Mouse (Mus musculus): Measurements from ENCODE around the gene Pip5kl1. TPM values are rescaled to one million over a fixed set of nuclear protein-coding genes. Genes with fewer than 3 reads are reported as not detected.

The Pip5kl1 gene
- polyA plus RNA-seq, 1 experiment = 39.7 TPM

DNA sequence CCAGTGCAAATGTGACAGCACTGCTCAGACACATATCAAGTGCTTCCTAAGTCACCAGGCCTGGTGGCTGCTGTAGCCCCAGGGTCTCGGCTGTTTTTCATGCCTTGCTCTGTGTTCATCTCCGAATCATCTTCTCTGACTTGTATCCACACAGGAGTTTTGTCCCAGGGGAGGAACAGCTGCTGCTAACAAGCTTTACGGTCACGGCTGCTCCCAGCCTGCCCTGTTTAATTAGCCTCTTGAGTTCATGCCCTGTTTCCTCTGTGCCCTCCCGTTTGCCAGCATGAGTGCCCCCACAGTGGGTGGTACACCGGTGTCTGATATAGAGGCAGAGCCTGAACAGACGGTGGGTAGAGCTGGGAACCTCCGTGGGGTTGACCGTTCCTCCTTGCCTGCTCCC is 43.5 kb downstream of the Pip5kl1 start:
- no peak for TF ChIP-seq POLR2A (IDR thresholded peaks at IDR 0.05; ENCODE audit: control insufficient read depth, low read depth, low read length)
- no peak for TF ChIP-seq CTCF (IDR thresholded peaks at IDR 0.05; ENCODE audit: control insufficient read depth, insufficient read depth, insufficient replicate concordance, low read depth, low read length)
- H3K4me1 ChIP-seq (ENCODE audit: control insufficient read depth, insufficient read depth, low read length) = peaks cover 24% of the 10 kb centered on the region
- no peaks in the 10 kb centered on the region for H3K27me3 ChIP-seq (ENCODE audit: control insufficient read depth, insufficient read depth, low read length)
- no peak overlapping the region for H3K4me3 ChIP-seq (ENCODE audit: control insufficient read depth, low read depth, low read length)
- no peak overlapping the region for H3K27ac ChIP-seq (ENCODE audit: control insufficient read depth, insufficient read depth, low read depth, low read length)
- no peaks in the 10 kb centered on the region for H3K36me3 ChIP-seq (ENCODE audit: control insufficient read depth, insufficient read depth, low read length)

DNA sequence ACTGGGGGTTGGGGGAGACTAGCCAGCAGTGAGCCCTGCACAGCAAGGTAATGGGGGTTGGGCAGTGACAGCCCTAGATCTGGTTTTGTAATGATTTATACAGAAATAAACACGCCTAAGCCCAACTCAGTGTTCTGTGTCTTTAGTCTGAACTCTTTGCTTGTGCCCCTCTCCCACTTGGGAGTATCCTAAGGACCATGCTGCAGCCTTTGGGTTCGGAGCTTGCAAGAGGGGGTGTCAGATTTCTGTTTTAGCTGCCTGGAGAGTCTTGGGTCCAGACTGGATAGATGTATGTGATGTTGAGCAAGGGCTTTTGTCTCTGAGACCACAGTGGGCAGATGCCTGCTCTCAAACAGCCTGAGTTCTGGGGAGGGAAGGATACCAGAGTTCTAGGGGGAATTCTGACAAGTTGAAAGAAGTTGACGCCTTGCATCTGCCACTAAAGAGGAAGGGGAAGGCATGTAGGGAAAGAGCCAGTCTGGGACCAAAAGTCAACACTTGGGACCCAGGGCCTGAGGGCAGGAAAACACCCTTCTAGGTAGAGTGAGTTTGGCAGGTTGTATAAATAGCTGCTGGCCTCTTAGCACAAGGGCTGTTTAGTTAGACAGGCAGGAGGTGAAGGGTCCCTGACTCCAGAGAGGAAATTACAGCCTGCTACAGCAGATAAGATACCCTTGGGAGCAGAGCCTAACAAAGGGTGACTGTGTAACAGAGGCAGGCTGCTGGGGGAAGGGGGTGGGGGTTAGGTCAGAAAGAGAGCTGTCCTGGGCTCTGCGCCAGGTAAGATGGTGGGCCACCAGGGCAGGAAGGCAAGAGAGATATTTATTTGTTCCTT is 46.3 kb downstream of the Pip5kl1 start:
- peak overlapping the region; percentile 91 for H3K4me3 ChIP-seq (ENCODE audit: control insufficient read depth, low read depth, low read length)
- peaks cover 20% of the 10 kb centered on the region for H3K4me1 ChIP-seq (ENCODE audit: control insufficient read depth, insufficient read depth, low read length)
- TF ChIP-seq CTCF (IDR thresholded peaks at IDR 0.05; ENCODE audit: control insufficient read depth, insufficient read depth, insufficient replicate concordance, low read depth, low read length) (no peak), POLR2A (IDR thresholded peaks at IDR 0.05; ENCODE audit: control insufficient read depth, low read depth, low read length) (no peak)

DNA sequence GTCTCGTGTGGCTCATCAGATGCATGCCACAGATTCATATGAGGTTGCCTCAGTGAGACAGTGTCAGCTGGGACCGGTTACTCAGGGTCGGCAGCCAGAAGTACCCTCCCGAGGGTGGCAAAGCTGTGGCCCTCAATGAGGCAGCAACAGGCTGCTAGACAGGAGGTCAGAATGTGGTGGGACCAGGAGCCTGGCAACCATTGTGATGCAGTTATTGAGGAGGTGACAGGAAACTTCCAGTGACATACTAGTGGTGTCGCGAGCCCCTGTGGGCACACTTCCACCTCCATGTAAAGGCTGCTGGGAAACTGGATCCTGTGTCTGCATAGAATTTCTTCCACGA is 46.9 kb downstream of the Pip5kl1 start, which contains the start of gene Ak1:
Gene Ak1 (plus strand): TSS at position 242 of the 343 bp plus-strand sequence.
- peak within 1 kb of the TSS; percentile 91 for H3K4me3 ChIP-seq (ENCODE audit: control insufficient read depth, low read depth, low read length)

More for the DNA sequence above, 46.3 kb downstream of the Pip5kl1 start:
- Histone ChIP-seq H3K27ac (ENCODE audit: control insufficient read depth, insufficient read depth, low read depth, low read length) (peak overlapping the region; percentile 73), H3K36me3 (ENCODE audit: control insufficient read depth, insufficient read depth, low read length) (no peaks in the 10 kb centered on the region), H3K27me3 (ENCODE audit: control insufficient read depth, insufficient read depth, low read length) (no peaks in the 10 kb centered on the region)

DNA sequence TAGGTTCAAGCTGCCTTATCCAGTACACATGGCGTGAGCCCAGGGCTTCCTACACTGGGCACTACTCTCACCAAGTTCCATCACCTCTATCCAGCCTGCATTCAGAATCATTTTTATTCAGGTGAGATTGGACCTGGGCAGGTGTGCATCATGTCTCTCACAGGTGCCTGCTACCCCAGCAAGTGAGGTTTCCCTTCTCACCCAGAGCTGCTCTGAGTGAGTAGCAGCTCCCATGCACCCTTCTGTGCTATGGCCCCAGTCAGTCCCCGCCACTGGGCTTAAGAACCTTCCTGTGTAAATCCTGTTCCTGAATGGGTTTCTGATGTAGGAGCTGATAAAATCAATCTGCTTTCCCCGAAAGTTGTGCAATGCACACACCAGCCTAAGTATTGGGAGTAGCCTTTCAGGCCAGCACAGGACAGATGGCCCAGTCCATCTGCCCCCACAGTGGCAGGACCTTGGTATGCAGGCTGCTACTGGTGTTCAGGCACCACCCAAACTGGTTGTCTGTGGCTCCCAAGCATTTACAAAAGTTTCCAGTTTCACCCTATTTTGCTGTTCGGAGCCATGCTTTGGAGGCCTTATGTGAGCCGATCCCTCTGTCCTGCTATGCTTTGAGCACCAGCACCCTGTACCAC is 49.6 kb downstream of the Pip5kl1 start:
- Histone ChIP-seq H3K27ac (ENCODE audit: control insufficient read depth, insufficient read depth, low read depth, low read length) (peak overlapping the region; percentile 64), H3K36me3 (ENCODE audit: control insufficient read depth, insufficient read depth, low read length) (no peaks in the 10 kb centered on the region), H3K27me3 (ENCODE audit: control insufficient read depth, insufficient read depth, low read length) (no peaks in the 10 kb centered on the region), H3K4me3 (ENCODE audit: control insufficient read depth, low read depth, low read length) (peak overlapping the region; percentile 51), H3K4me1 (ENCODE audit: control insufficient read depth, insufficient read depth, low read length) (peaks cover 28% of the 10 kb centered on the region)
- TF ChIP-seq POLR2A (IDR thresholded peaks at IDR 0.05; ENCODE audit: control insufficient read depth, low read depth, low read length) = no peak
- TF ChIP-seq CTCF (IDR thresholded peaks at IDR 0.05; ENCODE audit: control insufficient read depth, insufficient read depth, insufficient replicate concordance, low read depth, low read length) = no peak

More for the DNA sequence above, 46.9 kb downstream of the Pip5kl1 start, which contains the start of gene Ak1:
- peaks cover 24% of the 10 kb centered on the region for H3K4me1 ChIP-seq (ENCODE audit: control insufficient read depth, insufficient read depth, low read length)
- no peaks in the 10 kb centered on the region for H3K27me3 ChIP-seq (ENCODE audit: control insufficient read depth, insufficient read depth, low read length)
- no peaks in the 10 kb centered on the region for H3K36me3 ChIP-seq (ENCODE audit: control insufficient read depth, insufficient read depth, low read length)
- TF ChIP-seq CTCF (IDR thresholded peaks at IDR 0.05; ENCODE audit: control insufficient read depth, insufficient read depth, insufficient replicate concordance, low read depth, low read length) = no peak
- peak; percentile 95; the same call in 1 of the 2 replicates for TF ChIP-seq POLR2A (IDR thresholded peaks at IDR 0.05; ENCODE audit: control insufficient read depth, low read depth, low read length)
- H3K27ac ChIP-seq (ENCODE audit: control insufficient read depth, insufficient read depth, low read depth, low read length) = peak within 1 kb of the TSS; percentile 73

DNA sequence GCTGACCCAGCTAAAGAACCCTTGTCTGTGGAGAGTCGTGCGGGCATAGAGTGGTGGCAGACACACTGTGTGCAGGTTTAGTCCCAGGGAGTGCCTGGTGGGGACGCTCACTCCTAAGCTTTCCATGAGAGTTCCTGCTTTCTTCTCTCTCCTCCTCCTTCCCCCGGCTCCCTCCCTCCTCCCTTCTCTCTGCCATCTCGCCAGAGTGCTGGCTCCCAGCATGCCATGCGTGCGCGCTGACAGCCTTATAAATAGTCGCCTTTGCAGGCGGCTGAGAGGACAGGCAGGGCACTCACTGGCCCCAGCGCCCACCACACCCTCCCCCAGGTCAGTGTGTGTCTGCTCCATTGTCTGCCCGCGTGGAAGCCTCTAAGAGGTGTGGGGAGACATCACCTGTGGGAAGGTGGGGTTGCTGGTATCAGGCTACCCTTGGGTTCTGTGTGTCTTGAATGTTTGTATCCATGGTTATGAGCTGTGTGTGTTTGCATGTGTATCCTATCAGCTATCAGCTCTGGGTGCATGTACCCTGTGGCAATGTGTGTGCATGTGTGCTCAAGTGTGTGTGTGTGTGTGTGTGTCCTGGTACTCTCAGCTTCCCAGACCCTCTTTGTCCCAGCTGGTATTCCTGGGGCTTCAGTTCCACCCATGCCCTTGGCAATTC is 50.7 kb downstream of the Pip5kl1 start:
- Histone ChIP-seq H3K4me1 (ENCODE audit: control insufficient read depth, insufficient read depth, low read length) (peaks cover 24% of the 10 kb centered on the region), H3K36me3 (ENCODE audit: control insufficient read depth, insufficient read depth, low read length) (no peaks in the 10 kb centered on the region), H3K27me3 (ENCODE audit: control insufficient read depth, insufficient read depth, low read length) (no peaks in the 10 kb centered on the region), H3K27ac (ENCODE audit: control insufficient read depth, insufficient read depth, low read depth, low read length) (peak overlapping the region; percentile 63), H3K4me3 (ENCODE audit: control insufficient read depth, low read depth, low read length) (peak overlapping the region; percentile 51)
- TF ChIP-seq POLR2A (IDR thresholded peaks at IDR 0.05; ENCODE audit: control insufficient read depth, low read depth, low read length) (peak; percentile 60), CTCF (IDR thresholded peaks at IDR 0.05; ENCODE audit: control insufficient read depth, insufficient read depth, insufficient replicate concordance, low read depth, low read length) (no peak)

DNA sequence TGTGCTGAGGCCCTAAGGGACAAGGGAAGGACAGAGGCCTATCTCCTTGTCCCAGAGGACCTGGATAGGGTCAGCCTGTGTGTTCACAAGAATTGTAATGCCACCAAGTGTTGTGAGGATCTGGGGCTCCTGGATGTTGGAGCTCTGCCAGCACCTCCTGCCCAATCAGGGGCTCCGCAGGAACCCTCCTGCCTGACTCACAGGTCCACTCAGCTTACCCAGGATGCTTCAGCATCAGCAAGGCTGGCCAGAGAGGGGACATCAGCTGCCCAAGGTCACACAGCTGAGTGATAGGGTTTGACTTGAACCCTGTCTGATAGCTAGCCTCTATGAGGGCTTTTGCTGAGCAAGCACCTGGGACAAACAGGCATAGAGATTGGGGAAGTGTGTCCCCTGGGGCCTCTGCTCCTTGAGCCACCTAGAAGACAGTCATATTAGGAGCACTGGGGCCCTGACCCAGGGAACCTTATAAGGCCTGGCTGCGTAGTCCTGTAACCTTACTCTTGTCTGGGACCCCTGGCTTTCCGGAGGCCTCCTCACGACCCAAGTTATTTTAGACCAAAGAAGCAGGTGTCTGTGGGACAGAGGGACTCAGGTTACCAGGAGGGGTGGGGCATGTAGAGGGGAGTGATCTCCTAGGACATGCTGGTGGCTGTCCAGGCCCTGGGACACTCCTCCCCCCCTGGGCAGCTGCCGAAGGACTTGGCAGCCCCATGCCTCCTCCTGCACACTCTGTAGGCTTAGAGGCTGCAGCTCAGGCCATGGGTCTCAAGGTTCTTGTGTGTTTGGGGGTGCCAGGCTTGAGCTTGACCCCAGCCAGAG is 51.5 kb downstream of the Pip5kl1 start:
- Histone ChIP-seq H3K27ac (ENCODE audit: control insufficient read depth, insufficient read depth, low read depth, low read length) (no peak overlapping the region; the same call in 1 of the 2 replicates), H3K4me3 (ENCODE audit: control insufficient read depth, low read depth, low read length) (peak overlapping the region; percentile 63), H3K4me1 (ENCODE audit: control insufficient read depth, insufficient read depth, low read length) (peaks cover 24% of the 10 kb centered on the region), H3K27me3 (ENCODE audit: control insufficient read depth, insufficient read depth, low read length) (no peaks in the 10 kb centered on the region), H3K36me3 (ENCODE audit: control insufficient read depth, insufficient read depth, low read length) (no peaks in the 10 kb centered on the region)
- TF ChIP-seq POLR2A (IDR thresholded peaks at IDR 0.05; ENCODE audit: control insufficient read depth, low read depth, low read length) (no peak), CTCF (IDR thresholded peaks at IDR 0.05; ENCODE audit: control insufficient read depth, insufficient read depth, insufficient replicate concordance, low read depth, low read length) (no peak)
